Mouse (Mus musculus) limb, embryonic 10.5 days (tissue): ENCODE measurements around the gene Med14. TPM values are rescaled to one million over a fixed set of nuclear protein-coding genes. Genes with fewer than 3 reads are reported as not detected.

Source experiments
- DNase-seq: peaks from one replicate; pipeline ENCODE4 v3.0.0-alpha.2; 2017; ENCODE audit warnings: low spot score
- H3K27ac ChIP-seq: fragments of 300-500 bp; sonication (generic); 2 replicates; pipeline ENCODE4 v1.5.1; 2016; ENCODE audit warnings: mild to moderate bottlenecking
- H3K27me3 ChIP-seq: fragments of 300-500 bp; sonication (generic); 2 replicates; pipeline ENCODE4 v1.6.1; 2016; ENCODE audit warnings: low read depth, mild to moderate bottlenecking; ENCODE audit not compliant: poor library complexity, severe bottlenecking
- H3K36me3 ChIP-seq: fragments of 300-500 bp; sonication (generic); 2 replicates; pipeline ENCODE4 v1.6.1; 2016; ENCODE audit warnings: mild to moderate bottlenecking, moderate library complexity
- H3K4me1 ChIP-seq: fragments of 300-500 bp; sonication (generic); 2 replicates; pipeline ENCODE4 v1.6.1; 2016
- H3K4me3 ChIP-seq: fragments of 300-500 bp; sonication (generic); 2 replicates; pipeline ENCODE4 v1.5.1; 2016; ENCODE audit warnings: mild to moderate bottlenecking, moderate library complexity
- H3K9me3 ChIP-seq: fragments of 300-500 bp; sonication (generic); replicated peaks from 2 replicates; pipeline ENCODE4 v1.6.1; 2016; ENCODE audit warnings: mild to moderate bottlenecking
- WGBS: fragments of 180-500 bp; shearing (Covaris S2); methylation state at CpG from one replicate; pipeline ENCODE4 v1.1.7; 2016; 5-methylcytosine and 5-hydroxymethylcytosine counted together
- polyA plus RNA-seq: library from polyadenylated mRNA; unstranded; fragments of >200 nt; fragmentation: Nextera tagmentation; extraction: Ambion mirVana; gene quantifications from 2 replicates; pipeline ENCODE4 v1.2.1, GENCODE M21; 2016

The Med14 gene
- polyA plus RNA-seq, 1 experiment from 2014 or later, result 14.9 TPM

DNA sequence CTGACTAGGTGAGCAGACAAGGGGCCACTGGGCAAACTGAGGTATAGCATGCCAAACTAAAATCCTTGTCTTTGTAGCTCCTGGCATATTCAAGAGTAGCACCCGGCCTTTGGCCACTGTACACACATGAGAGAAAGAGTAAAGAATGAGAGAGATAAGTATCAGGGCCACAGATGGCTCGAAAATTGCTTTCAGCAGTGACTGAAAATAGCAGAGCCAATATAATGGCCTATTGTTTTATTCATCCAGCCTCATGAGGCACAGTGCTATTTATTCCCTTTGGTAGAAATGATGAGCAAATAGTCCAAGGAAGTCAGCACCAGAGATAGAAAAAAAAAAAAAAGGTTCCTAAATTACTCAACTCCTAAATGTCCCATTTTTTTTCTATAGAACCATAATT, 116.9 kb downstream of the Med14 start:
- Histone ChIP-seq H3K36me3 (peaks cover 2% of the 10 kb centered on the region), H3K27me3 (peaks cover 27% of the 10 kb centered on the region), H3K9me3 (no peaks in the 10 kb centered on the region), H3K4me1 (no peaks in the 10 kb centered on the region), H3K27ac (no peak overlapping the region), H3K4me3 (no peak overlapping the region)
- DNase-seq, result no peak
- WGBS, result 71% methylated on average over 2 of the region's 2 CpGs

Other genes with a start within 250 kb of the Med14 start
- 40.6 and 48.4 TPM in 2 replicates for gene Atp6ap2, start 174.3 kb downstream of the Med14 start, polyA plus RNA-seq
- 34.7 and 36.2 TPM in 2 replicates for gene 1810030O07Rik, start 88.4 kb downstream of the Med14 start, polyA plus RNA-seq